ENCODE assay signal across 15 mouse cellular contexts in genomic region chr4:32936762-32937341, GRCm38 (mm10). TPM values are rescaled to one million over a fixed set of nuclear protein-coding genes. Genes with fewer than 3 reads are reported as not detected.
DNase-seq lines count a peak whose midpoint lies in the region; ATAC-seq and TF ChIP-seq lines count a peak whose summit lies in the region.
"Had no signal": no experiment of that assay in that cellular context is flagged by ENCODE, and none has a peak within 500 bp of the region (broad histone marks: within the 10 kb centered on the region; RNA-seq: fewer than 3 reads in every experiment).

No protein-coding gene starts in this region.

- no peak overlapping the region for H3K9ac ChIP-seq in kidney, embryonic 15.5 days
- H3K9ac ChIP-seq in embryonic facial prominence, embryonic 13.5 days: no peak overlapping the region
- H3K9ac ChIP-seq in stomach, embryonic 14.5 days (replicated peaks; ENCODE audit: low read depth, low read length): no peak overlapping the region
- H3K9ac ChIP-seq in forebrain, embryonic 16.5 days (replicated peaks; ENCODE audit: low read depth, low read length): no peak overlapping the region
- H3K9ac ChIP-seq: intestine, embryonic 15.5 days; lung, embryonic 15.5 days; midbrain, embryonic 12.5 days had no signal

- ATAC-seq in kidney, embryonic 15.5 days (replicated peaks; ENCODE audit: low FRiP score): peak; percentile 77
- ATAC-seq in embryonic facial prominence, embryonic 13.5 days (ENCODE audit: insufficient number of reproducible peaks, insufficient read depth, low FRiP score, low TSS enrichment, low read depth): 0 out of 2 replicates have a peak, but pooled peaks have one; percentile 10
- ATAC-seq in stomach, embryonic 14.5 days (ENCODE audit: insufficient number of reproducible peaks, insufficient read depth, low FRiP score, low read depth): no peak
- no peak for ATAC-seq in forebrain, embryonic 16.5 days
- ATAC-seq: intestine, embryonic 15.5 days had no signal

- DNase-seq in gastrocnemius, adult 2 months: no peak
- no peak for DNase-seq in gastrocnemius, postnatal 14 days
- no peak for DNase-seq in kidney, adult 11 months
- no peak for DNase-seq in spleen, adult 18-20 months
- DNase-seq: adrenal gland, adult 2 months; cerebellum, postnatal 25 days; gastrocnemius, postnatal 36 days had no signal

- intact Hi-C loops in gastrocnemius, adult 2 months (cut with DNase I): no loop called here
- intact Hi-C loops in gastrocnemius, postnatal 14 days (cut with DNase I; ENCODE audit: low total_unique reads): no loop called here

- H3K4me3 ChIP-seq in gastrocnemius, adult 2 months: peak overlapping the region; percentile 24; the same call in 1 of the 2 replicates
- no peak overlapping the region for H3K4me3 ChIP-seq in kidney, embryonic 15.5 days (replicated peaks)
- no peak overlapping the region for H3K4me3 ChIP-seq in embryonic facial prominence, embryonic 13.5 days
- H3K4me3 ChIP-seq in stomach, embryonic 14.5 days (ENCODE audit: low read depth, low read length): no peak overlapping the region
- H3K4me3 ChIP-seq in forebrain, embryonic 16.5 days (replicated peaks; ENCODE audit: low read length): no peak overlapping the region
- H3K4me3 ChIP-seq: intestine, embryonic 15.5 days; layer of hippocampus, adult 2 months; lung, embryonic 15.5 days; midbrain, embryonic 12.5 days had no signal

- no peaks in the 10 kb centered on the region for H3K36me3 ChIP-seq in kidney, embryonic 15.5 days
- no peaks in the 10 kb centered on the region for H3K36me3 ChIP-seq in embryonic facial prominence, embryonic 13.5 days
- H3K36me3 ChIP-seq in stomach, embryonic 14.5 days (ENCODE audit: control insufficient read depth, insufficient read depth, low read length): no peaks in the 10 kb centered on the region
- no peaks in the 10 kb centered on the region for H3K36me3 ChIP-seq in forebrain, embryonic 16.5 days (ENCODE audit: control insufficient read depth, insufficient read depth)
- H3K36me3 ChIP-seq: intestine, embryonic 15.5 days; lung, embryonic 15.5 days; midbrain, embryonic 12.5 days had no signal

- H3K4me1 ChIP-seq in kidney, embryonic 15.5 days: peaks cover 18% of the 10 kb centered on the region
- peaks cover 23% of the 10 kb centered on the region for H3K4me1 ChIP-seq in embryonic facial prominence, embryonic 13.5 days
- H3K4me1 ChIP-seq in stomach, embryonic 14.5 days (ENCODE audit: control insufficient read depth, insufficient read depth, low read length): peaks cover 9% of the 10 kb centered on the region; the same call in 1 of the 2 replicates
- H3K4me1 ChIP-seq in forebrain, embryonic 16.5 days (replicated peaks; ENCODE audit: control insufficient read depth, insufficient read depth, low read length): peaks cover 15% of the 10 kb centered on the region
- H3K4me1 ChIP-seq: intestine, embryonic 15.5 days had no signal

- H3K4me2 ChIP-seq in kidney, embryonic 15.5 days: peak overlapping the region; percentile 34
- H3K4me2 ChIP-seq in embryonic facial prominence, embryonic 13.5 days: peak overlapping the region; percentile 18; the same call in 1 of the 2 replicates
- H3K4me2 ChIP-seq in stomach, embryonic 14.5 days (replicated peaks; ENCODE audit: low read depth, low read length): no peak overlapping the region
- H3K4me2 ChIP-seq in forebrain, embryonic 16.5 days (ENCODE audit: low read length): no peak overlapping the region
- H3K4me2 ChIP-seq: intestine, embryonic 15.5 days; lung, embryonic 15.5 days; midbrain, embryonic 12.5 days had no signal

- no peaks in the 10 kb centered on the region for H3K9me3 ChIP-seq in kidney, embryonic 15.5 days (replicated peaks)
- no peaks in the 10 kb centered on the region for H3K9me3 ChIP-seq in embryonic facial prominence, embryonic 13.5 days
- no peaks in the 10 kb centered on the region for H3K9me3 ChIP-seq in stomach, embryonic 14.5 days (ENCODE audit: control insufficient read depth, low read depth, low read length)
- no peaks in the 10 kb centered on the region for H3K9me3 ChIP-seq in forebrain, embryonic 16.5 days (ENCODE audit: control insufficient read depth, low read length)
- H3K9me3 ChIP-seq: intestine, embryonic 15.5 days; lung, embryonic 15.5 days; midbrain, embryonic 12.5 days had no signal

- no peak for TF ChIP-seq CTCF in gastrocnemius, adult 2 months (IDR thresholded peaks at IDR 0.05)

- WGBS in kidney, embryonic 15.5 days: 22% methylated on average over 9 of the region's 9 CpGs
- 16% methylated on average over 9 of the region's 9 CpGs for WGBS in embryonic facial prominence, embryonic 13.5 days
- WGBS in stomach, embryonic 14.5 days: 20% methylated on average over 9 of the region's 9 CpGs
- 58% methylated on average over 9 of the region's 9 CpGs for WGBS in forebrain, embryonic 16.5 days

- peak overlapping the region; percentile 48 for H3K27ac ChIP-seq in gastrocnemius, adult 2 months
- H3K27ac ChIP-seq in kidney, embryonic 15.5 days: peak overlapping the region; percentile 79
- H3K27ac ChIP-seq in embryonic facial prominence, embryonic 13.5 days: peak overlapping the region; percentile 66; the same call in 1 of the 2 replicates
- H3K27ac ChIP-seq in stomach, embryonic 14.5 days (ENCODE audit: low read length): peak overlapping the region; percentile 11; the same call in 1 of the 2 replicates
- H3K27ac ChIP-seq in forebrain, embryonic 16.5 days (ENCODE audit: low read length): no peak overlapping the region
- H3K27ac ChIP-seq: intestine, embryonic 15.5 days; layer of hippocampus, adult 2 months; lung, embryonic 15.5 days; midbrain, embryonic 12.5 days had no signal

- no peaks in the 10 kb centered on the region for H3K27me3 ChIP-seq in kidney, embryonic 15.5 days
- no peaks in the 10 kb centered on the region for H3K27me3 ChIP-seq in embryonic facial prominence, embryonic 13.5 days
- no peaks in the 10 kb centered on the region for H3K27me3 ChIP-seq in stomach, embryonic 14.5 days (ENCODE audit: control insufficient read depth, insufficient read depth, low read length)
- H3K27me3 ChIP-seq in forebrain, embryonic 16.5 days (replicated peaks; ENCODE audit: control insufficient read depth, insufficient read depth, low read length): no peaks in the 10 kb centered on the region
- H3K27me3 ChIP-seq: intestine, embryonic 15.5 days; lung, embryonic 15.5 days; midbrain, embryonic 12.5 days had no signal

RNA-seq across cellular contexts. Expression of gene Ankrd6, which starts 13.8 kb away (rescaled TPM):
- total RNA-seq in gastrocnemius, adult 2 months (2021): 1 to 10 TPM; 2.5 to 6.2 TPM
- total RNA-seq in gastrocnemius, postnatal 14 days (2021): 1 to 10 TPM; 2.3 TPM
- polyA plus RNA-seq in kidney, embryonic 15.5 days (2015; fragmentation: Nextera tagmentation; extraction: Ambion mirVana): 12.1 and 13.1 TPM in 2 replicates
- polyA plus RNA-seq in embryonic facial prominence, embryonic 13.5 days (2015; fragmentation: Nextera tagmentation; extraction: Ambion mirVana): 12.1 and 14.6 TPM in 2 replicates
- 5.6 and 6.9 TPM in 2 replicates for polyA plus RNA-seq in stomach, embryonic 14.5 days (2014; fragmentation: Nextera tagmentation; extraction: Ambion mirVana)
- 37.0 and 40.1 TPM in 2 replicates for polyA plus RNA-seq in forebrain, embryonic 16.5 days (2015; fragmentation: Nextera tagmentation; extraction: Ambion mirVana)

RNA-seq across cellular contexts. Expression of gene Rragd, which starts 46.0 kb away (rescaled TPM):
- 100 to 1,000 TPM; 174 to 204 TPM for total RNA-seq in gastrocnemius, adult 2 months (2021)
- 10 to 100 TPM; 84.1 to 84.5 TPM for total RNA-seq in gastrocnemius, postnatal 14 days (2021)
- 17.6 and 21.1 TPM in 2 replicates for polyA plus RNA-seq in kidney, embryonic 15.5 days (2015; fragmentation: Nextera tagmentation; extraction: Ambion mirVana)
- polyA plus RNA-seq in embryonic facial prominence, embryonic 13.5 days (2015; fragmentation: Nextera tagmentation; extraction: Ambion mirVana): 8.2 and 9.9 TPM in 2 replicates
- polyA plus RNA-seq in stomach, embryonic 14.5 days (2014; fragmentation: Nextera tagmentation; extraction: Ambion mirVana): 7.1 and 11.0 TPM in 2 replicates
- polyA plus RNA-seq in forebrain, embryonic 16.5 days (2015; fragmentation: Nextera tagmentation; extraction: Ambion mirVana): 22.1 and 23.6 TPM in 2 replicates

Comparison
In these comparisons a context has a peak if more than half of its experiments do, and no peak if none do; other contexts are left out.
1. ATAC-seq: peak in kidney, embryonic 15.5 days (single experiment) and embryonic facial prominence, embryonic 13.5 days (single experiment); none in stomach, embryonic 14.5 days (single experiment) and forebrain, embryonic 16.5 days (single experiment).
2. H3K4me2 ChIP-seq: peak in kidney, embryonic 15.5 days (single experiment) and embryonic facial prominence, embryonic 13.5 days (single experiment); none in stomach, embryonic 14.5 days (single experiment) and forebrain, embryonic 16.5 days (single experiment).